Mouse (Mus musculus): ENCODE data around the gene Rnf123. TPM values are rescaled to one million over a fixed set of nuclear protein-coding genes. Genes with fewer than 3 reads are reported as not detected.

The Rnf123 gene
- polyA plus RNA-seq, 1 experiment from 2014 or later: 43.8 TPM

DNA sequence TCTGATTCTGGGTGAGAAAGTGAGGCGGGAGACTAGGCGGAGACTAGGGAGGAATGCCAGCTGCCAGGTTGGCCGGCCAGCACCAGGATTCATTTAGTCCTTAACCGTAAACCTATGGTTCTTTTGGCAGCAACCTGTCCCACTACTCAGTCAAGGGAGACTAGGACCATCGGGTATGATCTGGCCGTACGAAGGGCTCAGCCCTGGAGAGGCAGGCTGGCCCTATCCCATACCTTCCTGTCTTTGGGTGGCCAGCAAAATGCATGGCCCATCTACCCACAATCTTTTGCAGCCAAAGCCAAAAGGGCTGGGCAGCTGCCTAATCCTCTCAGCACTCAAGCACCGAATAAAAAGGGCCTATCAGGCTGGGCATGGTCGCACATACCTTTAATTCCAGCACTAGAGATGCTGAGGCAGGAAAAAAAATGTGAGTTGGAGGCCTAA is 10.6 kb downstream of the Rnf123 start:
- 77% methylated on average over 9 of the region's 9 CpGs for WGBS
- ATAC-seq (ENCODE audit: low read depth): no peak
- 0 out of 2 replicates have a peak, but pooled peaks cover 3% of the 10 kb centered on the region for H3K4me1 ChIP-seq (replicated peaks)
- no peaks in the 10 kb centered on the region for H3K9me3 ChIP-seq
- peaks cover 49% of the 10 kb centered on the region for H3K36me3 ChIP-seq
- H3K4me3 ChIP-seq: no peak overlapping the region
- no peak overlapping the region for H3K4me2 ChIP-seq
- no peak overlapping the region for H3K27ac ChIP-seq (replicated peaks)
- H3K9ac ChIP-seq: no peak overlapping the region
- H3K27me3 ChIP-seq: no peaks in the 10 kb centered on the region

DNA sequence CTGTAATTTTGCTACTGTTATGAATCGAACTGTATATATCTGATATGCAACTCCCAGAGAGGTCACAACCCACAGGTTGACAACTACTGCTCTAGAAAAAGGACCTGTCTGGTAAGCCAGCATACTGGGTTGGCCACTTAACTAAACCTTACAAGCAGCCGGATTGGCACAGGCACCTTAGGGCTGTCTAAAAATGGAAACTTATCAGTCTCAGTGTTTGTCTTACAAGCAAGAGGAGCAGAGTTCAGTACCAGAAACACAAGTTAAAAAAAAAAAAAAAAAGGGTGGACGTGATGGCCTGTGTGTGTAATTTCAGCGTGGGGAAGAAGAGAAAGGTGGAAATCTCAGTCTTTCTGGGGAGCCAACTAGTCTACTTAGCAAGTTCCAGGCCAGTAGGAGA is 11.3 kb downstream of the Rnf123 start:
- WGBS: 85% methylated on average over 4 of the region's 4 CpGs
- Histone ChIP-seq H3K27ac (replicated peaks) (no peak overlapping the region), H3K4me1 (replicated peaks) (0 out of 2 replicates have a peak, but pooled peaks cover 3% of the 10 kb centered on the region), H3K4me3 (no peak overlapping the region), H3K36me3 (peaks cover 44% of the 10 kb centered on the region), H3K27me3 (no peaks in the 10 kb centered on the region), H3K9ac (no peak overlapping the region), H3K9me3 (no peaks in the 10 kb centered on the region), H3K4me2 (no peak overlapping the region)
- ATAC-seq (ENCODE audit: low read depth): no peak

- H3K36me3 ChIP-seq: peaks cover 45% of the 10 kb centered on the region
- H3K27me3 ChIP-seq: no peaks in the 10 kb centered on the region
- no peak overlapping the region for H3K9ac ChIP-seq
- 0 out of 2 replicates have a peak, but pooled peaks cover 3% of the 10 kb centered on the region for H3K4me1 ChIP-seq (replicated peaks)
- H3K9me3 ChIP-seq: no peaks in the 10 kb centered on the region
- H3K4me2 ChIP-seq: no peak overlapping the region
- no peak overlapping the region for H3K27ac ChIP-seq (replicated peaks)
- no peak for ATAC-seq (ENCODE audit: low read depth)
- 91% methylated on average over 7 of the region's 7 CpGs for WGBS
- H3K4me3 ChIP-seq: no peak overlapping the region
Measured at GRCm38 (mm10) chr9:108069529-108069928, 13.6 kb downstream of the Rnf123 start.

DNA sequence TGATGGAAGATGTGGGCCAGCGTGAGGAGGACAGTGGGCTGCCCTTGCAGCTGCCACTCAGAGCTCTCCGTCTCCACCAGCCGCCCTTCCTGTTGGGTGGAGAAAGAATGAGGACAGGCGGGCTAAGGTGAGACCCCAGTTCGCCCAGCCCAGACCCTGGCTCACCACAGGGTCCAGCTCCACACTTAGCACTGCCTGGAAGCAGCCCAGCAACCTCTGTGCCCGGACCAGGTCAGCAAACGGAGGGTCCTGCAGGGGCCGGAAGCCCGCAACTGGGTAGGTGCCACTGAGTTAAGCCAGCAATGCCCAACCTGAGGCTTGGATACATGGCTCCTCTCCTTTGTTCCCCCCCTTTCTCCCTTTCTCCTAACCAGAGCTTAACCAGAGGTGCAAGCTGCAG is 14.1 kb downstream of the Rnf123 start:
- Histone ChIP-seq H3K4me3 (no peak overlapping the region), H3K4me1 (replicated peaks) (0 out of 2 replicates have a peak, but pooled peaks cover 3% of the 10 kb centered on the region), H3K4me2 (no peak overlapping the region), H3K36me3 (peaks cover 50% of the 10 kb centered on the region), H3K27me3 (no peaks in the 10 kb centered on the region), H3K9me3 (no peaks in the 10 kb centered on the region), H3K9ac (no peak overlapping the region), H3K27ac (replicated peaks) (no peak overlapping the region)
- no peak for ATAC-seq (ENCODE audit: low read depth)
- 89% methylated on average over 9 of the region's 9 CpGs for WGBS

- H3K4me2 ChIP-seq: no peak overlapping the region
- H3K4me3 ChIP-seq: no peak overlapping the region
- H3K4me1 ChIP-seq (replicated peaks): 0 out of 2 replicates have a peak, but pooled peaks cover 3% of the 10 kb centered on the region
- peaks cover 56% of the 10 kb centered on the region for H3K36me3 ChIP-seq
- 21% methylated on average over 8 of the region's 8 CpGs for WGBS
- H3K9me3 ChIP-seq: no peaks in the 10 kb centered on the region
- no peaks in the 10 kb centered on the region for H3K27me3 ChIP-seq
- ATAC-seq (ENCODE audit: low read depth): peak; percentile 57; the same call in 1 of the 2 replicates
- no peak overlapping the region for H3K27ac ChIP-seq (replicated peaks)
- H3K9ac ChIP-seq: no peak overlapping the region
Measured at GRCm38 (mm10) chr9:108067900-108068299, 15.2 kb downstream of the Rnf123 start.

DNA sequence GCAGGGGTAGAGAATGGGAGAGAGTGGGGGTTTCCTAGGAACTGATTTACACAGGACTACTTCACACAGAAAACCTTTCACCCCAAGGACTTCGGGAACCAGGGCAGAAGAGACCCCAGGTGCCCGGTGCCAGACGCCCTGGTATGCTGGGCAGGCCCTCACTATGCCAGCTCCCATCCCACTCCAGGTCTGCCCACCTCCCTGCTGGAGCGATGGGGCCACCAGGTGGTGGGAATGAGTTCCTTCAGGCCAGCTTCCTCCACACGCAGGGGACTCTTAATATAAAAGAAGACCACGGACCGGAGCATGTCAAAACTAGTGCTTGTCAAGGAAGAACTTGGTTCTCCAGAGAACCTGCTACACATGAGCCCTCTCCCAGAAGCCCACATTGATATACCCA is 15.9 kb downstream of the Rnf123 start:
- 81% methylated on average over 7 of the region's 7 CpGs for WGBS
- H3K27ac ChIP-seq (replicated peaks): no peak overlapping the region
- no peak for ATAC-seq (ENCODE audit: low read depth)
- H3K27me3 ChIP-seq: no peaks in the 10 kb centered on the region
- 0 out of 2 replicates have a peak, but pooled peaks cover 4% of the 10 kb centered on the region for H3K4me1 ChIP-seq (replicated peaks)
- no peak overlapping the region for H3K4me2 ChIP-seq
- no peaks in the 10 kb centered on the region for H3K9me3 ChIP-seq
- H3K4me3 ChIP-seq: no peak overlapping the region
- H3K9ac ChIP-seq: no peak overlapping the region
- peaks cover 59% of the 10 kb centered on the region for H3K36me3 ChIP-seq

DNA sequence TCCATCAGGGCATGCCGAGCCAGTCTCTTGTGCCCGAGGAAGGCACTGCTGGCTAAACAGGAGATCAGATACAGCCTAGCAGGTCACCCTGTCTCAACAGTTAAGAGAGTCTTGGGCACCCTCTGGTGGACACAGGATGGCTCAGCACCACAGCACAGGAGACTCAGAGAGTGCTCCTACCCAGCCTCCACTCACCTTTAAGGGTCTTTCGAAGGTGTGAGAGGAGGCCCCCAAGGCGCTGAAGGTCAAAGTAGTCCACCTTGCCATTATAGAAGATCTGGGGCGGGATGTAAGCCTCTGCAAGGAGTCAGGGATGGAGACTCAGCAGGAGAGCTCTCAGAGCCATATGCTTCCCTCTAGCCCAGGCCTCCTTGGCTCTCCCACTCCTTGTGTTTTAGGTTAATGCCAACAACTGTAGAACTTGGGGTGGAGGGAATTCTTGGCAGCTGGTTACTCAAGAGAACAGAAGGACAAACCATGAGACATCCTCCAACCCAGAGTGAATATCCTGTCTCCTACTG is 17.6 kb downstream of the Rnf123 start:
- 0 out of 2 replicates have a peak overlapping the region, but pooled peaks have one; percentile 8 for H3K9ac ChIP-seq
- no peaks in the 10 kb centered on the region for H3K9me3 ChIP-seq
- no peak overlapping the region for H3K27ac ChIP-seq (replicated peaks)
- no peaks in the 10 kb centered on the region for H3K27me3 ChIP-seq
- H3K4me1 ChIP-seq (replicated peaks): peaks cover 8% of the 10 kb centered on the region; the same call in 1 of the 2 replicates
- no peak overlapping the region for H3K4me3 ChIP-seq
- WGBS: 52% methylated on average over 5 of the region's 5 CpGs
- H3K36me3 ChIP-seq: peaks cover 62% of the 10 kb centered on the region
- peak; percentile 45; the same call in 1 of the 2 replicates for ATAC-seq (ENCODE audit: low read depth)
- no peak overlapping the region for H3K4me2 ChIP-seq

- 87% methylated on average over 12 of the region's 12 CpGs for WGBS
- Histone ChIP-seq H3K27ac (replicated peaks) (peak overlapping the region; percentile 52; the same call in 1 of the 2 replicates), H3K4me2 (no peak overlapping the region), H3K36me3 (peaks cover 63% of the 10 kb centered on the region), H3K4me3 (no peak overlapping the region), H3K9me3 (no peaks in the 10 kb centered on the region), H3K27me3 (no peaks in the 10 kb centered on the region), H3K9ac (0 out of 2 replicates have a peak overlapping the region, but pooled peaks have one; percentile 8), H3K4me1 (replicated peaks) (peaks cover 8% of the 10 kb centered on the region; the same call in 1 of the 2 replicates)
- no peak for ATAC-seq (ENCODE audit: low read depth)
Measured at GRCm38 (mm10) chr9:108063361-108063760, 19.8 kb downstream of the Rnf123 start.

- Histone ChIP-seq H3K36me3 (peaks cover 75% of the 10 kb centered on the region), H3K27ac (replicated peaks) (peak overlapping the region; percentile 61; the same call in 1 of the 2 replicates), H3K4me2 (no peak overlapping the region), H3K4me1 (replicated peaks) (peaks cover 5% of the 10 kb centered on the region; the same call in 1 of the 2 replicates), H3K4me3 (no peak overlapping the region), H3K9ac (0 out of 2 replicates have a peak overlapping the region, but pooled peaks have one; percentile 8), H3K9me3 (no peaks in the 10 kb centered on the region), H3K27me3 (no peaks in the 10 kb centered on the region)
- WGBS: 79% methylated on average over 3 of the region's 3 CpGs
- peak; percentile 58 for ATAC-seq (ENCODE audit: low read depth)
Measured at GRCm38 (mm10) chr9:108062142-108062541, 21.0 kb downstream of the Rnf123 start.

GRCm38 (mm10) chr9:108058291-108058690 is 24.9 kb downstream of the Rnf123 start:
- Histone ChIP-seq H3K9me3 (no peaks in the 10 kb centered on the region), H3K27me3 (no peaks in the 10 kb centered on the region), H3K27ac (replicated peaks) (no peak overlapping the region), H3K9ac (no peak overlapping the region), H3K4me3 (no peak overlapping the region), H3K4me2 (no peak overlapping the region), H3K36me3 (peaks cover 92% of the 10 kb centered on the region), H3K4me1 (replicated peaks) (peaks cover 6% of the 10 kb centered on the region; the same call in 1 of the 2 replicates)
- WGBS: 94% methylated on average over 9 of the region's 9 CpGs
- ATAC-seq (ENCODE audit: low read depth): no peak

GRCm38 (mm10) chr9:108057262-108057562 is 25.9 kb downstream of the Rnf123 start:
- no peak overlapping the region for H3K4me3 ChIP-seq
- no peaks in the 10 kb centered on the region for H3K27me3 ChIP-seq
- no peaks in the 10 kb centered on the region for H3K9me3 ChIP-seq
- ATAC-seq (ENCODE audit: low read depth): no peak
- no peak overlapping the region for H3K4me2 ChIP-seq
- peaks cover 15% of the 10 kb centered on the region for H3K4me1 ChIP-seq (replicated peaks)
- 92% methylated on average over 5 of the region's 5 CpGs for WGBS
- no peak overlapping the region for H3K9ac ChIP-seq
- H3K27ac ChIP-seq (replicated peaks): no peak overlapping the region
- peaks cover 84% of the 10 kb centered on the region for H3K36me3 ChIP-seq

GRCm38 (mm10) chr9:108056361-108057261 is 26.5 kb downstream of the Rnf123 start:
- Histone ChIP-seq H3K9ac (no peak overlapping the region), H3K4me1 (replicated peaks) (peaks cover 11% of the 10 kb centered on the region), H3K27me3 (no peaks in the 10 kb centered on the region), H3K36me3 (peaks cover 84% of the 10 kb centered on the region), H3K4me3 (no peak overlapping the region), H3K9me3 (no peaks in the 10 kb centered on the region), H3K4me2 (no peak overlapping the region), H3K27ac (replicated peaks) (no peak overlapping the region)
- WGBS: 86% methylated on average over 28 of the region's 28 CpGs
- no peak for ATAC-seq (ENCODE audit: low read depth)

Measured in neural tube, embryonic 13.5 days (tissue).